Mouse (Mus musculus) bone marrow macrophage, adult 2 months (primary cell): ENCODE measurements at regions not wholly inside any gene's neighbourhood (a gene's known extent, or its start where the extent isn't known, plus 50 kb on each side); places are given as distances from the start of the nearest gene placed in this dataset.

Experiments
- CTCF ChIP-seq: IDR thresholded peaks from 2 replicates; pipeline ENCODE4 v1.5.1; 2012; ENCODE audit warnings: low read depth, mild to moderate bottlenecking, low read length, moderate library complexity
- POLR2A ChIP-seq: IDR thresholded peaks from 2 replicates; pipeline ENCODE4 v1.6.1; 2012; ENCODE audit warnings: mild to moderate bottlenecking, low read depth, low read length, borderline replicate concordance

GRCm38 (mm10) chr16:5787206-5787605 lies 97.9 kb upstream of the Rbfox1 start:
- TF ChIP-seq CTCF (no peak), POLR2A (no peak)
